Mouse (Mus musculus) left cerebral cortex, adult 11 months (tissue): ENCODE measurements around the gene Alms1.
"Not testable (repeated sequence)": the region's sequence is repeated elsewhere in the genome, so short reads cannot be mapped to it uniquely, and the experiment has no call there.

ENCODE experiments used
- DNase-seq: peaks from one replicate; pipeline ENCODE4 v3.0.0; 2022; ENCODE audit warnings: low spot score

Gene Alms1

GRCm38 (mm10) chr6:85587396-85588143, at the start of gene Alms1:
Gene Alms1 (plus strand): TSS chr6:85587531.
- DNase-seq = peak; percentile 86

GRCm38 (mm10) chr6:85543351-85544175, 43.8 kb upstream of the Alms1 start:
- no peak for DNase-seq

- peak; percentile 12 for DNase-seq
These were observed 43.0 kb upstream of the Alms1 start for GRCm38 (mm10) chr6:85544251-85544881.

- DNase-seq = no peak
These were observed 39.7 kb upstream of the Alms1 start for GRCm38 (mm10) chr6:85547642-85548041.

GRCm38 (mm10) chr6:85562374-85562773, 25.0 kb upstream of the Alms1 start:
- DNase-seq = no peak

- no peak for DNase-seq
These were observed 14.5 kb upstream of the Alms1 start for GRCm38 (mm10) chr6:85572816-85573215.

GRCm38 (mm10) chr6:85581688-85582087, 5.6 kb upstream of the Alms1 start:
- no peak for DNase-seq

- no peak for DNase-seq
These were observed 2.7 kb upstream of the Alms1 start for GRCm38 (mm10) chr6:85584612-85585011.

- DNase-seq = no peak
These were observed 445 bp upstream of the Alms1 start for GRCm38 (mm10) chr6:85586805-85587367.

- DNase-seq = no peak
These were observed 833 bp downstream of the Alms1 start for GRCm38 (mm10) chr6:85588164-85588563.

GRCm38 (mm10) chr6:85588568-85588967, 1.2 kb downstream of the Alms1 start:
- no peak for DNase-seq

GRCm38 (mm10) chr6:85590116-85590515, 2.8 kb downstream of the Alms1 start:
- no peak for DNase-seq

GRCm38 (mm10) chr6:85599310-85599709, 12.0 kb downstream of the Alms1 start:
- DNase-seq = no peak

- DNase-seq = no peak
These were observed 23.2 kb downstream of the Alms1 start for GRCm38 (mm10) chr6:85610511-85610910.

- DNase-seq = no peak
These were observed 33.5 kb downstream of the Alms1 start for GRCm38 (mm10) chr6:85620826-85621225.

- no peak for DNase-seq
These were observed 34.3 kb downstream of the Alms1 start for GRCm38 (mm10) chr6:85621600-85621999.

- no peak for DNase-seq
These were observed 37.2 kb downstream of the Alms1 start for GRCm38 (mm10) chr6:85624511-85624910.

GRCm38 (mm10) chr6:85633165-85633564, 45.8 kb downstream of the Alms1 start:
- no peak for DNase-seq

- DNase-seq = no peak
These were observed 65.9 kb downstream of the Alms1 start for GRCm38 (mm10) chr6:85653244-85653643.

GRCm38 (mm10) chr6:85701943-85702342, 114.6 kb downstream of the Alms1 start:
- DNase-seq = not testable (repeated sequence)

GRCm38 (mm10) chr6:85709206-85709605, 121.9 kb downstream of the Alms1 start:
- peak; percentile 1 for DNase-seq

GRCm38 (mm10) chr6:85709607-85710006, 122.3 kb downstream of the Alms1 start:
- DNase-seq = not testable (repeated sequence)
